Mouse (Mus musculus) limb, embryonic 10.5 days (tissue): ENCODE data around the gene Gm12789. TPM values are rescaled to one million over a fixed set of nuclear protein-coding genes. Genes with fewer than 3 reads are reported as not detected.
"Not testable (repeated sequence)": the region's sequence is repeated elsewhere in the genome, so short reads cannot be mapped to it uniquely, and the experiment has no call there.

Experiments
- DNase-seq: peaks from one replicate; pipeline ENCODE4 v3.0.0-alpha.2; 2017; ENCODE audit warnings: low spot score
- H3K27ac ChIP-seq: fragments of 300-500 bp; sonication (generic); 2 replicates; pipeline ENCODE4 v1.5.1; 2016; ENCODE audit warnings: mild to moderate bottlenecking
- H3K27me3 ChIP-seq: fragments of 300-500 bp; sonication (generic); 2 replicates; pipeline ENCODE4 v1.6.1; 2016; ENCODE audit warnings: low read depth, mild to moderate bottlenecking; ENCODE audit not compliant: poor library complexity, severe bottlenecking
- H3K36me3 ChIP-seq: fragments of 300-500 bp; sonication (generic); 2 replicates; pipeline ENCODE4 v1.6.1; 2016; ENCODE audit warnings: mild to moderate bottlenecking, moderate library complexity
- H3K4me1 ChIP-seq: fragments of 300-500 bp; sonication (generic); 2 replicates; pipeline ENCODE4 v1.6.1; 2016
- H3K4me3 ChIP-seq: fragments of 300-500 bp; sonication (generic); 2 replicates; pipeline ENCODE4 v1.5.1; 2016; ENCODE audit warnings: mild to moderate bottlenecking, moderate library complexity
- H3K9me3 ChIP-seq: fragments of 300-500 bp; sonication (generic); replicated peaks from 2 replicates; pipeline ENCODE4 v1.6.1; 2016; ENCODE audit warnings: mild to moderate bottlenecking
- WGBS: fragments of 180-500 bp; shearing (Covaris S2); methylation state at CpG from one replicate; pipeline ENCODE4 v1.1.7; 2016; 5-methylcytosine and 5-hydroxymethylcytosine counted together
- polyA plus RNA-seq: library from polyadenylated mRNA; unstranded; fragments of >200 nt; fragmentation: Nextera tagmentation; extraction: Ambion mirVana; gene quantifications from 2 replicates; pipeline ENCODE4 v1.2.1, GENCODE M21; 2016

Gene Gm12789
- polyA plus RNA-seq = not detected in 2 replicates

DNA sequence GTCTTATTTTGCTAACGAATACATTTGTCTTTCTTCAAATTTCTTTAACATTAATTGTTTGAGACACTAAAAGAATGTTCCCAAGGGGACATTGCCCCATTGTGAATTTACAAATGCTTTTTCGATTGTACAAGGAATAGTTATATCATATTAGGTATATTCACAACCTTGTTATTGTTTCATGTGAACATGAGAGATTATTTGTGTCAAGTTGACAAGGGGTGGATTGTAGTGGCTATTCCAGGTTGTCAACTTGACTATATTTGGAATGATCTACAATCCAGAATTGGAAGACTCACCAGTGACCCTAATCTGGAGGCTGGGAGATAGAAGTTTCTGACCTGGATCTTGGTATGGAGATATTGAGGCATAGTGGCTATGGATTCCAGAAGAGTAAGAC is at the start of gene Gm12789:
Gm12789 (plus strand) TSS at position 301 of the 400 bp plus-strand sequence.
- 92% methylated on average over 2 of the region's 2 CpGs for WGBS
- not testable (repeated sequence) for H3K36me3 ChIP-seq, H3K4me3 ChIP-seq, H3K27me3 ChIP-seq, DNase-seq, H3K27ac ChIP-seq, H3K4me1 ChIP-seq, H3K9me3 ChIP-seq

DNA sequence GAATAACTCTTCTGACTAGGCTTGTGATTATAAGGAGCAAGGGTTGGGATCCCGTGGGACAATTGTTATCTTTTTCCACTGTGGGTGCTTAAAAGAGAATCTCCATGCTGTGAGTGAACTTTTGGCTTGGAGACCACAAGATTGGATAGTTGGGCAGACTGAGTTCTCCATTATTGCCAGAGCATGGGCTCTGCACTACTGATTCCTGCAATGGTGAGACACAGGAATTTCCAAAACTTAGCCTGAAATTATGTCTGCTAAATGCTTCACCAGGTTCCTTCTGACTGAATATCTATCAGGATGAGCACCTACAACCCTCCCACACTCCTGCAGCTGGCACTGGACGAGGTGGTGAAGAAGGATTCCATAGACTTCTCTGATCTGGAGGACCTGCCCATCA is 46.3 kb upstream of the Gm12789 start, which contains the start of gene Gm12794:
Gm12794 (plus strand) TSS at position 301 of the 400 bp plus-strand sequence.
- H3K4me1 ChIP-seq, H3K36me3 ChIP-seq, H3K9me3 ChIP-seq, H3K27me3 ChIP-seq, H3K27ac ChIP-seq, DNase-seq, H3K4me3 ChIP-seq: not testable (repeated sequence)
- WGBS = 82% methylated on average over 2 of the region's 2 CpGs

DNA sequence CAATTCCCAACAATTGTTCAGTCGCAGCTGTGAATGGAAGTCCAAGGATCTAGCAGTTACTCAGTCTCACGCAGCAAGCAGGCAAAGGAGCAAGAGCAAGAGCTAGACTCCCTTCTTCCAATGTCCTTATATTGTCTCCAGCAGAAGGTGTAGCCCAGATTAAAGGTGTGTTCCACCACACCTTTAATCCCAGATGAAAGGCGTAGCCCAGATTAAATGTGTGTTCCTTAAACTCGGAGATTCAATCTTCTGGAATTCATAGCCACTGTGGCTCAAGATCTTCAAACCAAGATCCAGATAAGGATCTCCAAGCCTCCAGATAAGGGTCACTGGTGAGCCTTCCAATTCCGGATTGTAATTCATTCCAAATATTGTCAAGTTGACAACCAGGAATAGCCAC is 5.5 kb upstream of the Gm12789 start, which contains the start of gene Gm12790:
Gm12790 (minus strand) TSS at position 101 of the 400 bp plus-strand sequence.
- H3K27me3 ChIP-seq, H3K4me3 ChIP-seq, DNase-seq, H3K4me1 ChIP-seq, H3K36me3 ChIP-seq, H3K9me3 ChIP-seq, H3K27ac ChIP-seq: not testable (repeated sequence)
- WGBS = 94% methylated on average over 1 of the region's 5 CpGs

DNA sequence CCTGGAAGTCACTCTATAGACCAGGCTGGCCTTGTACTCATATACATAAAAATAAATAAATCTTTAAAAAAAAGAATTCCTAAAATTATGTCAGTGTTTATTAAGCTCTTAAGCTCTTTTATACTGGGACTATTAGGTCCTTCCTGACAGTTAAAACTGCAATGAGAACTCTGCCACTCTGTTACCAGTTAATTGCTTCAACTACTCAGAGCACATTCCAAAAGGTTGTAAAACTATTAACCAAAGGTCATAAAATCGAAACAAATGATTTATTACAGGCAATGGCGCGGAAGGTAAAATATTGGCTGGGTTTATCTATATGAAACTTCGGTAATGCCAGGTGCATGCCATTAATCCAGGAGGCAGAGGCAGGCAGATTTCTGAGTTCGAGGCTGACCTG is 748 bp upstream of the Gm12789 start:
- no peak overlapping the region for H3K27ac ChIP-seq
- no peaks in the 10 kb centered on the region for H3K4me1 ChIP-seq
- H3K27me3 ChIP-seq = no peaks in the 10 kb centered on the region
- DNase-seq = no peak
- whole genome bisulfite sequencing = 73% methylated on average over 5 of the region's 5 CpGs
- no peaks in the 10 kb centered on the region for H3K9me3 ChIP-seq
- no peaks in the 10 kb centered on the region for H3K36me3 ChIP-seq
- H3K4me3 ChIP-seq = no peak overlapping the region

DNA sequence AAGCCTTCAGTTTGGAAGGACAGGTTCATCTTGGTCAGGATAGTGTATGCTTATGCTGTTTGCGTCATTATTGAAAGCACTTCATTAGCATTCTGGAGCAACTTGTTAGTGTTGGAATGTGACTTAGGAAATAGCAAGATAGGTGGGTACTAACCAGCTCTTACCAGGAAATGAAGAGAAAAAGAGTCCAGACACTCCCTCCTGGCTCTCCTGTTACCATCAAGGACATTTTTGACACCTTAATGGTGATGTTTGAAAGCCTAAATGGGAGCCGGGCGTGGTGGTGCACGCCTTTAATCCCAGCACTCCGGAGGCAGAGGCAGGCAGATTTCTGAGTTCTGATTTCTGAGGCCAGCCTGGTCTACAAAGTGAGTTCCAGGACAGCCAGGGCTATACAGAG is 11.0 kb downstream of the Gm12789 start:
- H3K4me1 ChIP-seq = no peaks in the 10 kb centered on the region
- H3K4me3 ChIP-seq = no peak overlapping the region
- H3K27ac ChIP-seq = no peak overlapping the region
- H3K27me3 ChIP-seq = no peaks in the 10 kb centered on the region
- no peaks in the 10 kb centered on the region for H3K36me3 ChIP-seq
- WGBS = 88% methylated on average over 5 of the region's 5 CpGs
- DNase-seq = no peak
- H3K9me3 ChIP-seq = no peaks in the 10 kb centered on the region

DNA sequence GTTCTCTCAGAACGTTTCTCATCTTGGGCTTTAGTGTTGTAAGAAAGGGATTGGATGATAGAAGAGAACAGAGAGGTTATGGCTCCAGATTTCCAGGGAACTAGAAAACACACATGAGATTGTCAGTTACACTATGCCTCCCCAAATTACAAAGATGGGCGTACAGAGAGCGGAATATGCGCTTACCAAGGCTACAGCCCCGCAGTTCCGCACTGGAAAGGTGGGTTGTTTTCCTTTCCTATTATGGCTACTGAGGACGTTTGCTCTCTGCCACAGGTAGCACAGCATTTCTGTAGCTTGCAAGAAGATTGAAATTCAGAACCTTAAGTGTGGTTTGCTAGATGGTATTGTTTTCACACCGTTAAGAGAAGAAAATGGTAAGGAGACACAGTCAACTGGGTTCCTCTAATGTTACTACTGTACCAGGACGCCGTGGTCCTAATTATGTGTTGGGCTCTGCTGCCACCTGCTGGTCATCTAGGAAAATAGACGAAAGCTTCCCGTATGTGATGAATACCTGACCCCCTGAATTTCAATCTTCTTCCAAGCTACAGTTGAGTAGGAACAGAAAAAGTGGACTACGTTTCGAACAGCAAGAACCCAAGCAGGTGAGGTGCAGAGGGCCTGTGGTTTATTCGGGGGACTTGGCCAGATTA is 12.0 kb downstream of the Gm12789 start:
- H3K4me3 ChIP-seq = no peak overlapping the region
- no peaks in the 10 kb centered on the region for H3K36me3 ChIP-seq
- no peaks in the 10 kb centered on the region for H3K27me3 ChIP-seq
- H3K9me3 ChIP-seq = no peaks in the 10 kb centered on the region
- WGBS = 41% methylated on average over 15 of the region's 15 CpGs
- no peaks in the 10 kb centered on the region for H3K4me1 ChIP-seq
- no peak overlapping the region for H3K27ac ChIP-seq
- DNase-seq = peak; percentile 86

DNA sequence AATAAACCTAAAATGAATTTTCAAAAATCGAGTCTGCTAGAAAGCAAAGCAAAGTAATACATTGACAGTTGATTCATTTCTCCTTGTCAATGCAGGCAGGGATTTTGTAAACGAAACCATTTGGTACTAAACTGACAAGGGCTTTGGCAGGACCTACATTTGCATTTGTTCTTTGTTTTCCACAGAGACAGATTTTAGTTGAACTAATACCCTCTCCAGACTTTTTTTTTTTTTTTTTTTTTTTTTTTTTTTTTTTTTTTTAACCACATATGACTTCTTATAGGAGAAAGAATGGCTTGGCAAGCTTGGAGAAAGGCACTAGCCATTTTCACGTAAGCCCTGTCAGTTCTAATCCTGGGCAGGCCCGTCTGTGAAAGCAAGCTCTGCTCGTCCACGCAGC is 40.2 kb downstream of the Gm12789 start:
- Histone ChIP-seq H3K36me3 (no peaks in the 10 kb centered on the region), H3K9me3 (no peaks in the 10 kb centered on the region), H3K4me1 (peaks cover 8% of the 10 kb centered on the region), H3K4me3 (no peak overlapping the region), H3K27me3 (no peaks in the 10 kb centered on the region), H3K27ac (no peak overlapping the region)
- no peak for DNase-seq
- WGBS = 94% methylated on average over 6 of the region's 6 CpGs

Other genes with a start within 250 kb of the Gm12789 start
- not detected in 2 replicates for gene B020004J07Rik, start 142.6 kb upstream of the Gm12789 start, polyA plus RNA-seq
- not detected in 2 replicates for gene C130073F10Rik, start 92.8 kb upstream of the Gm12789 start, polyA plus RNA-seq
- gene Gm12800, start 77.5 kb upstream of the Gm12789 start, polyA plus RNA-seq = not detected in 2 replicates
- not detected in 2 replicates for gene Gm12794, start 46.2 kb upstream of the Gm12789 start, polyA plus RNA-seq
- gene Gm12790, start 5.6 kb upstream of the Gm12789 start, polyA plus RNA-seq = not detected in 2 replicates
- 4.5 and 6.2 TPM in 2 replicates for gene Pde4b, start 100.9 kb downstream of the Gm12789 start, polyA plus RNA-seq